Mouse (Mus musculus): Measurements from ENCODE around the gene Crip1.
"Not testable (repeated sequence)": the region's sequence is repeated elsewhere in the genome, so short reads cannot be mapped to it uniquely, and the experiment has no call there.

The Crip1 gene

DNA sequence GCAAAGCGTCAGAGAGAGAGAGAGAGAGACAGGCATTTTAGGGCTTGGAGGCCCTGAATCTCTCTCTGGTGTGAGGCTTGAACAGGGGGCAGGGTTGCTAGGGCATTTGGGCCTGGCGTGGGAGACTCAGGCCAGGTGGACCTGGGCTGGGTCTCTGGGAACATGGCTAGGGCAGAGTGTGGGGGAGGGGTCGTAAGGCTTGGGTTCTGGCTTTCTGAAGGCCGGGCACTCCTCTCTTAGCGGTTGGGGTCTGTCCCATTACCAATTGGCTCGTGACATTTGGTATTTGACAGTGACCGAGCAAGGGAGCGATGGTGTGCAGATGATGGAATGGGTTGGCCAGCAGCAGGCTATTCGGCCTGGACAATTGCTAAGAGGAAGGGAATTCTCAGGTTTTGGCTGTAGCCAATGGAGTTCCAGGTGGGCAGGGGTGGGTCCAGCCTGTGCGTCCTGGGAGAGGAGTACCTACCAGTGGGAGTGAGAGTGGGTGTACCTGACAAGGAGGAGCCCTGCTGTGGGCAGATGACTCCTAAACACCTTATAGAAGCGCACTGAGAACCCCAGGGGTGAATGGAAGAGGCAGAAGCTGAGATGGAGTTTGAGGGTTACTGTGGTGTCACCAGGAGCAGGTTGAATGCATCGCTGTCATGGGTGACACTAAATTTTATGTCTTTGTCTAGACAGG, 40.4 kb downstream of the Crip1 start:
- no peak for DNase-seq

- DNase-seq = no peak
Observed at GRCm38 (mm10) chr12:113187011-113187375, 40.9 kb downstream of the Crip1 start.

- DNase-seq = peak; percentile 74
Observed at GRCm38 (mm10) chr12:113187584-113188295, 41.6 kb downstream of the Crip1 start.

DNA sequence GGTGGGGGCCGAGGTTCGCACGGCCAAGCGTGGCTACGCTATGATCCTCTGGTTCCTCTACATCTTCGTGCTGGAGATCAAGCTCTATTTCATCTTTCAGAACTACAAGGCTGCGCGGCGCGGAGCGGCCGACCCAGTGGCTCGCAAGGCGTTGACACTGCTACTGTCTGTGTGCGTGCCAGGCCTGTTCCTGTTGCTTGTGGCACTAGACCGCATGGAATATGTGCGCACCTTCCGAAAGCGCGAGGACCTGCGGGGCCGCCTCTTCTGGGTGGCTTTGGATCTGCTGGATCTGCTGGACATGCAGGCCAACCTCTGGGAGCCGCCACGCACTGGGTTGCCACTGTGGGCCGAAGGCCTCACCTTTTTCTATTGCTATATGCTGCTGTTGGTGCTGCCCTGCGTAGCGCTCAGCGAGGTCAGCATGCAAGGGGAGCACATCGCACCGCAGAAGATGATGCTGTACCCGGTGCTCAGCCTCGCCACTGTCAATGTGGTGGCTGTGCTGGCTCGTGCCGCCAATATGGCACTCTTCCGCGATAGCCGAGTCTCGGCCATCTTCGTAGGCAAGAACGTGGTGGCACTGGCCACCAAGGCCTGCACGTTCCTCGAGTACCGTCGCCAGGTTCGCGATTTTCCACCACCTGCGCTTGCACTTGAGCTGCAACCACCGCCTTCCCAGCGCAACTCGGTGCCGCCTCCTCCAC, 42.4 kb downstream of the Crip1 start:
- no peak for DNase-seq

GRCm38 (mm10) chr12:113193423-113193822, 47.3 kb downstream of the Crip1 start:
- DNase-seq = no peak

DNA sequence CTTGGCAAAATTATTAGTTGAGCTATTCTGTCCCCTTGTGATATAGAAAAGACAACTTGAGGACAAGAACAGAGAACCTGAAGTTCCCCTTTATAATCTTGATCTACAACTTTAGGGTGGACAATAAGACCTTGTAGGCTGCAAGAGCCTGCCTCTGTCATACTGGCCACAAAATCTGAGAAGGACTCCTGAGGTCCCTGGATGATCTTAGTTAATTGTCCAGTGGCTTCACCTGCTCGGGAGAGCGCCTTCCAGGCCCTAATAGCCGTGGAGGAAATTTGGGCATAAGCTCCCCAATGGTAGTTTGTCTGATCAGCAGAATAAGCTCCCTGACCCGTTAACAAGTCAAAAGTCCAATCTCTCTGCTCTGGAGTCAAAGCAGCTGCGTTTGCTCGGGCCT, 53.0 kb downstream of the Crip1 start:
- DNase-seq = not testable (repeated sequence)

DNA sequence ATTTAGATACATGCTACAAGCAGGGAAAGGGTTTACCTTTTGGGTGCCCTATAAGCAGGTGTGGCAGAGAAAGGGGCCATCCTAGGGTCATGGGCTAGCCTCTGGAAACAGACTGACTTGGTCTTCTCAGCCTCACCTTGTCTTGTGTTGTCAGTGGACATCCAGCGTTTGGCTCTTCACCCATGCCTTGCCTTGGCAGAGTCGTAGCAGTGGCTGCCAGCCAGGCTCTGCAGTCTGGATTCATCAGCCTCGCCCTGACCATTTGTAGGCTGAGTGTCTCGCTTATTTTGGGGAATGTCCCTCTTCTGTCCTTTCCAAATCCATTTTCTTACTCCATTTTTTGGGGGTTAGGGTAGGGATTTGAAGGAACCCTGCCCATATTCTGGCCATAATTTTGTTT, 55.2 kb downstream of the Crip1 start:
- DNase-seq = no peak

DNA sequence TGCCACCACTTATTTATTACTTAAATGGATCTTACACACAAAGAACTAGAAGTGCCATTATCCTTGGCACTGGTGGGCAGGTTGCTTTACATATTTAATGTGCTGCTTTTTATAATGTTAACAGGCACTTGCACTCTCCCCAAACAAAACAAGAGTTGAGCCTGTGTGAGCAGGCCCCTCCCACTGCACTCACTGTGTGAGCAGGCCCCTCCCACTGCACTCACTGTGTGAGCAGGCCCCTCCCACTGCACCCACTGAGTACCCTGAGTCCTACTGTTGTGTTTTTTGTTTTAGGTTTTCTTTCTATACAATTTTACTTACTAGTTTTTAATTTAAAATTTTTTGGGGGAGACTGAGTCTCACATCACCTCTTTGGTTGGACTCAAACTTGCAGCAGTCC, 55.9 kb downstream of the Crip1 start:
- no peak for DNase-seq
